Mouse (Mus musculus): Measurements from ENCODE around the gene Olfr934.

Olfr934 gene

DNA sequence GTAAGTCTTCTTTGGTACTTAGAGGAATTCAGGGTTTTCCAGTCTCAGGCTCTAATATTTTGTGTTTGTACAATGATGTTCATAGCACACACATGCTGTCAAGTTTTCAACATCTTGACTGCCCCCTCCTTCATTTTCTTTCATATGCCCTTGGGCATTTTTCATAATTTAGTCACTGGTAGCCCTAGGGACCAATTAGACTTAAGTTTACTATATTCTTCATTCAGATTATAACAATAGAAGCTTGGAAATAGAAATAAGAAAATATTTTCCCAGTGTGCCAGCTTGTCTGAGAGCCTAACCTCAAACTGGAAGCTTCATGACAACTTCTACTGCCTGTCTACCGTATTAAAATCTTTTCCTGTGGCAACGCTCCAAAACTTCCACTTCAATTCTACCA lies at the start of gene Olfr934:
Gene Olfr934 (minus strand): TSS at position 101 of the 400 bp plus-strand sequence.
- DNase-seq (ENCODE audit: low spot score in 2 of 2): no peak

GRCm38 (mm10) chr9:39023277-39023676 lies 35.2 kb upstream of the Olfr934 start, which contains the start of gene Olfr146:
Gene Olfr146 (minus strand): TSS chr9:39023377.
- no peak for DNase-seq (ENCODE audit: low spot score in 2 of 2)

DNA sequence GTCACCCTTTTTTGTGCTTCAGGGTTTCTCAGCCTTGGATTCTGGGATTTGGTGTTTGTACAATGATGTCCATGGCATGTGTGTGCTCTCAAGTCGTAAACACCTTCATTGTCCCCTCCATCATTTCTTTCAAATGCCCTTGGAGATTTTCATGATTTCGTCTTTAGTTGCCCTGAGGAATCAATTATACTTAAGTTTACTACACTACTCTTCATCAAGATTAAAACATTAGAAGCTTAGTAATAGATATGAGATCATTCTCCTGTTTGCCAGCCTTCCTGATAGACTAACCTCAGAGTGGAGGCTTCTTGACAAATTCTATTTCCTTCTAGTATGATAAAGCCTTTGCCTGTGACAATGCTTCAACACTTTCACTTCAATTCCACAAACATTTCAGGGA lies 11.5 kb upstream of the Olfr934 start, which contains the start of gene Olfr935:
Gene Olfr935 (minus strand): TSS at position 101 of the 400 bp plus-strand sequence.
- DNase-seq (ENCODE audit: low spot score in 2 of 2): no peak

GRCm38 (mm10) chr9:38972013-38972412 lies 16.1 kb downstream of the Olfr934 start, which contains the start of gene Olfr933:
Gene Olfr933 (plus strand): TSS chr9:38972313.
- no peak for DNase-seq (ENCODE audit: low spot score in 2 of 2)

DNA sequence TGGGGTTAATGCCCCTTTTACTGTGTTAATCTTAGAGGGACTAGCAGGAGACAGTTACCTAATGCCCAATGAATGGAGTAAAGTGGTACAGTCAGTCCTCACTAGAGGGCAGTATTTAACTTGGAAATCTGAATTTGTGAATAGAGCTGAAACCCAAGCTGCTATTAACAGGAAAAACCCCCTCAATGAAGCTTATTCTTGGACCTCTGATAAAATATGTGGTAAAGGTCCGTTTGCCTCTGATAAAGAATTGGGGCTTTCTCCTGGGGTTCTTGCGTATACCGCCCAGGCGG lies 34.0 kb downstream of the Olfr934 start:
- no peak for DNase-seq (ENCODE audit: low spot score in 2 of 2)

- no peak for DNase-seq (ENCODE audit: low spot score in 2 of 2)
Measured at GRCm38 (mm10) chr9:38953401-38954123, 34.6 kb downstream of the Olfr934 start.

All from urinary bladder, postnatal 4 days (tissue).